In the genomic region with DNA sequence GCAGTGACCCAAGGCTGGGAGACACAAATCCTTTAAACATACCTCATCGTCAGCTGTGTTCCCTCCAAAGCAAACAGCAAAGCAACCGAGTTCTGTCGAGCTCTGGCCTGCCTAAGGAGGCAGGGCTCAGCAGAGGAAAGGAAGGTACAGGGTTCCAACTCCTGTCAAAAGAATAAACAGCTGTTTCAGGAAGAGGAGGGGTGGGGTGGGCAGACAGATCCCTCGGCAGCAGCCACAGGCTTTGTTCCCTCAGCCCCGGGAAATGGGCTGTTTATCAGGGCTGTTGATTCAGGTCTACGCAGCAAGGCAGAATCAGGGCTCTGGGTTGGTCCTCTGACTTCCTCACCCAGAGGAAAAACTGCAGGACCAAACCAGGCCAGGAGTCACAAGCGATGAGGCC, we compare ENCODE assay signal across 9 mouse cellular contexts. TPM values are rescaled to one million over a fixed set of nuclear protein-coding genes. Genes with fewer than 3 reads are reported as not detected.
DNase-seq lines count a peak whose midpoint lies in the region; ATAC-seq and TF ChIP-seq lines count a peak whose summit lies in the region.
"Had no signal": no experiment of that assay in that cellular context is flagged by ENCODE, and none has a peak within 500 bp of the region (broad histone marks: within the 10 kb centered on the region; RNA-seq: fewer than 3 reads in every experiment).

No protein-coding gene starts in this region.

- DNase-seq in embryo, embryonic 10 days (ENCODE audit: low spot score) = peak; percentile 41
- DNase-seq in kidney, adult 2 months = peak; percentile 78
- no peak for DNase-seq in cerebellum, postnatal 36 days
- no peak for DNase-seq in layer of hippocampus, postnatal 10 days (ENCODE audit: low spot score in 2 of 2)
- no peak for DNase-seq in cerebellum, adult 9-10 months
- DNase-seq in adrenal gland, postnatal 25 days = no peak

- no peaks in the 10 kb centered on the region for H3K27me3 ChIP-seq in kidney, adult 2 months (replicated peaks; ENCODE audit: control insufficient read depth, insufficient read depth, low read length)
- H3K27me3 ChIP-seq in lung, embryonic 16.5 days (ENCODE audit: control insufficient read depth, insufficient read depth, low read depth, low read length) = no peaks in the 10 kb centered on the region

- H3K27ac ChIP-seq in embryonic fibroblast, embryonic 13.5 days (ENCODE audit: insufficient read depth, low read length) = peak overlapping the region; percentile 35
- peak overlapping the region; percentile 33 for H3K27ac ChIP-seq in kidney, adult 2 months (ENCODE audit: insufficient read depth, low read depth, low read length)
- H3K27ac ChIP-seq in lung, embryonic 16.5 days (ENCODE audit: low read length) = peak overlapping the region; percentile 83

- H3K4me3 ChIP-seq in embryonic fibroblast, embryonic 13.5 days (ENCODE audit: insufficient read depth, low read length) = no peak overlapping the region
- peak overlapping the region; percentile 36 for H3K4me3 ChIP-seq in kidney, adult 2 months (ENCODE audit: insufficient read depth, low read depth, low read length)
- peak overlapping the region; percentile 40 for H3K4me3 ChIP-seq in lung, embryonic 16.5 days (ENCODE audit: low read length)

- no peaks in the 10 kb centered on the region for H3K9me3 ChIP-seq in lung, embryonic 16.5 days (ENCODE audit: control insufficient read depth, low read length)

- peak overlapping the region; percentile 45 for H3K4me2 ChIP-seq in lung, embryonic 16.5 days (ENCODE audit: low read depth, low read length)

- H3K36me3 ChIP-seq in kidney, adult 2 months (ENCODE audit: control insufficient read depth, insufficient read depth, low read length) = no peaks in the 10 kb centered on the region
- H3K36me3 ChIP-seq in lung, embryonic 16.5 days (ENCODE audit: control insufficient read depth, insufficient read depth, low read length) = no peaks in the 10 kb centered on the region

- WGBS in kidney, adult 2 months = 25% methylated on average over 7 of the region's 7 CpGs
- 20% methylated on average over 7 of the region's 7 CpGs for WGBS in lung, embryonic 16.5 days

- ATAC-seq in lung, embryonic 16.5 days (ENCODE audit: low read depth) = peak; percentile 77

- peaks cover 14% of the 10 kb centered on the region for H3K4me1 ChIP-seq in embryonic fibroblast, embryonic 13.5 days (ENCODE audit: control insufficient read depth, insufficient read depth, low read length)
- 0 out of 2 replicates have a peak, but pooled peaks cover 3% of the 10 kb centered on the region for H3K4me1 ChIP-seq in kidney, adult 2 months (ENCODE audit: control insufficient read depth, insufficient read depth, low read length)
- peaks cover 25% of the 10 kb centered on the region for H3K4me1 ChIP-seq in lung, embryonic 16.5 days (replicated peaks; ENCODE audit: control insufficient read depth, insufficient read depth, low read length)

- no peak for TF ChIP-seq CTCF in embryonic fibroblast, embryonic 13.5 days (IDR thresholded peaks at IDR 0.05; ENCODE audit: borderline replicate concordance, insufficient read depth, low read length)
- no peak for TF ChIP-seq CTCF in kidney, adult 2 months (conservative IDR thresholded peaks at IDR 0.05; ENCODE audit: insufficient read depth, insufficient read length, low read depth, low read length)

- H3K9ac ChIP-seq in lung, embryonic 16.5 days (ENCODE audit: low read length) = peak overlapping the region; percentile 39

- no peak for TF ChIP-seq POLR2A in embryonic fibroblast, embryonic 13.5 days (IDR thresholded peaks at IDR 0.05; ENCODE audit: low read depth, low read length)
- no peak for TF ChIP-seq POLR2A in kidney, adult 2 months (IDR thresholded peaks at IDR 0.05; ENCODE audit: low read depth, low read length)

RNA-seq across cellular contexts. Expression of gene Ggta1, which starts 30.6 kb away (rescaled TPM):
- 58.5 and 77.0 TPM in 2 replicates for polyA plus RNA-seq in embryonic fibroblast, embryonic 13.5 days (2011; ENCODE audit: insufficient read length, low read depth, missing spikeins)
- polyA plus RNA-seq in kidney, adult 2 months (2012; rRNA removed) = 4.6 and 6.1 TPM in 2 replicates
- polyA plus RNA-seq in lung, embryonic 16.5 days (2015; fragmentation: Nextera tagmentation; extraction: Ambion mirVana) = 21.6 and 21.9 TPM in 2 replicates
- total RNA-seq in layer of hippocampus, postnatal 10 days (2021) = 1 to 10 TPM; 4.7 to 6.1 TPM
- 8.1 and 13.4 TPM in 2 replicates for total RNA-seq in adrenal gland, postnatal 25 days (2021)

RNA-seq across cellular contexts. Expression of gene 4930402F06Rik, which starts 35.5 kb away (rescaled TPM):
- not detected in 2 replicates for polyA plus RNA-seq in embryonic fibroblast, embryonic 13.5 days (2011; ENCODE audit: insufficient read length, low read depth, missing spikeins)
- not detected in 2 replicates for polyA plus RNA-seq in kidney, adult 2 months (2012; rRNA removed)
- polyA plus RNA-seq in lung, embryonic 16.5 days (2015; fragmentation: Nextera tagmentation; extraction: Ambion mirVana) = not detected in 2 replicates
- total RNA-seq in layer of hippocampus, postnatal 10 days (2021) = not detected
- not detected in 2 replicates for total RNA-seq in adrenal gland, postnatal 25 days (2021)
- total RNA-seq: hematopoietic stem cell, adult 5-6 weeks had no signal

Comparison
In these comparisons a context has a peak if more than half of its experiments do, and no peak if none do; other contexts are left out.
1. DNase-seq: peak in embryo, embryonic 10 days (single experiment) and kidney, adult 2 months (single experiment); none in cerebellum, postnatal 36 days (0 of 2), layer of hippocampus, postnatal 10 days (0 of 2), cerebellum, adult 9-10 months (single experiment) and adrenal gland, postnatal 25 days (single experiment).
2. H3K27ac ChIP-seq: peak in every context shown above with its lines; median percentile 83 in lung, embryonic 16.5 days; 35 in embryonic fibroblast, embryonic 13.5 days; 33 in kidney, adult 2 months.